ENCODE assay signal across 8 mouse cellular contexts in the genomic region with DNA sequence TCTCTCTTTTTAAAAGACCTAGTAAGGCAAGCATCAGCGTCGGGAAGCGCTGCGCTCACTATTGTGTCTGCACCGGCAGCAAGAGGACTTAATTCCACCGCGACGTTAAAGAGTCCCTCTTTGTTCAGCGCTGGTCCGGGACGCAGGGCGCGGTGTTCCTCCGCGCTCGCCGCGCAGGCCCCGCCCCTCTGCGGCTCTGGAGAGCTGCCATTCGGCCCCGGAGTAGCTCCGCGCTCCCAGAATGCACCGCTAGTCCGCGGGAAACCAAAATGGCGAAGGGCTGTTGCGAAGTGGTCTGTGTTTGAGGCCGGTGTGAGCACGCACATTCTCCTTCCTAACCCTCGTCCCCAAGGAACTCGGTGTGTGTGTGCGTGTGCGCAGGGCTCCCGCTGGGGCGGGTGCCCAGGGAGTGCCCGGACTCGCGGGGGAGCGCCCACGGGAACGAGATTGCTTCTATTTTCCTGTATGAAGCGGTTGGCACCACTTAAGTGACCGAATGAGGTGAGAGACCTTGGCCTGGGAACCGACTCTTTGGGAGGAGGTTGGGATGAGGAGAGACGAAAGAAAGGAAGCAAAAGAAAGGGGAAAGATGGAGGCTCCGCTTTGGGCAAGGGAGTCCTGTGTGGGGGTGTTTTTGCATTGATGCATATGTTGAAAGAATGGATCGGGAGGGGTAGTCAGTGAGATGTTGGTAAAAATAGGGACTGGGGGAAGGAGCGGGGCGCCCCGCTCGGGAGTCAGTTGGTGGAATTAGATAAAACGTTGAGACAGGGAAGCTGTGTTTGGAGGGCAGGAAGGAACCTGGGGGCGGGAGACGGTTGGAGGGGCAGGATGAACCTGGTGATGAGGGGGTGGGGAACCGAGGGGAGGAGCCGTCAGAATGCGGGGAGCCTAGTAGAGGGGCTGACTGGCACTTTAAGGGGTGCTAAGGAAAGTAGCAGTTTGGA. TPM values are rescaled to one million over a fixed set of nuclear protein-coding genes. Genes with fewer than 3 reads are reported as not detected.
DNase-seq lines count a peak whose midpoint lies in the region; ATAC-seq and TF ChIP-seq lines count a peak whose summit lies in the region.

A gene (plus strand): TSS at position 210 of the 947 bp plus-strand sequence.

- under 1% methylated on average over 59 of the region's 59 CpGs for WGBS in forebrain, embryonic 16.5 days
- WGBS in lung, embryonic 14.5 days = under 1% methylated on average over 59 of the region's 59 CpGs
- WGBS in olfactory bulb, adult 2 months = under 1% methylated on average over 59 of the region's 59 CpGs
- under 1% methylated on average over 59 of the region's 59 CpGs for WGBS in thymus, adult 2 months

- H3K36me3 ChIP-seq in G1E (replicated peaks) = peaks cover 28% of the 10 kb centered on the region
- H3K36me3 ChIP-seq in forebrain, embryonic 16.5 days (ENCODE audit: control insufficient read depth, insufficient read depth) = peaks cover 16% of the 10 kb centered on the region
- peaks cover 21% of the 10 kb centered on the region for H3K36me3 ChIP-seq in lung, embryonic 14.5 days (ENCODE audit: insufficient read depth)
- H3K36me3 ChIP-seq in thymus, adult 2 months (ENCODE audit: control insufficient read depth, insufficient read depth, low read length) = peaks cover 11% of the 10 kb centered on the region

- intact Hi-C loops in heart, postnatal 36 days (cut with DNase I) = loop anchor here (1.0 to 10.0 kb wide), 4 partner anchors 67 to 599 kb away; a partner anchor contains a TSS

- no peaks in the 10 kb centered on the region for H3K27me3 ChIP-seq in G1E (ENCODE audit: insufficient read depth, low read length)
- no peaks in the 10 kb centered on the region for H3K27me3 ChIP-seq in forebrain, embryonic 16.5 days (replicated peaks; ENCODE audit: control insufficient read depth, insufficient read depth, low read length)
- no peaks in the 10 kb centered on the region for H3K27me3 ChIP-seq in lung, embryonic 14.5 days (ENCODE audit: insufficient read depth, low read length)
- no peaks in the 10 kb centered on the region for H3K27me3 ChIP-seq in thymus, adult 2 months (ENCODE audit: control insufficient read depth, insufficient read depth, low read length)

- TF ChIP-seq POLR2A in olfactory bulb, adult 2 months (IDR thresholded peaks at IDR 0.05; ENCODE audit: insufficient read depth, low read depth, low read length) = peak; percentile 91
- peak; percentile 97 for TF ChIP-seq POLR2A in thymus, adult 2 months (IDR thresholded peaks at IDR 0.05; ENCODE audit: control insufficient read depth, extremely low read depth, insufficient read depth, low read length, poor library complexity)

- H3K4me3 ChIP-seq in G1E (ENCODE audit: low read depth, low read length) = peak within 1 kb of the TSS; percentile 92
- peak within 1 kb of the TSS; percentile 90 for H3K4me3 ChIP-seq in forebrain, embryonic 16.5 days (replicated peaks; ENCODE audit: low read length)
- peak within 1 kb of the TSS; percentile 99 for H3K4me3 ChIP-seq in layer of hippocampus, adult 2 months
- peak within 1 kb of the TSS; percentile 98 for H3K4me3 ChIP-seq in lung, embryonic 14.5 days (ENCODE audit: low read depth, low read length)
- peak within 1 kb of the TSS; percentile 87 for H3K4me3 ChIP-seq in olfactory bulb, adult 2 months (ENCODE audit: insufficient read depth, low read depth, low read length)
- H3K4me3 ChIP-seq in thymus, adult 2 months (ENCODE audit: control insufficient read depth, insufficient read depth, low read length) = peak within 1 kb of the TSS; percentile 92

- peaks cover 2% of the 10 kb centered on the region; the same call in 1 of the 2 replicates for H3K4me1 ChIP-seq in G1E (ENCODE audit: insufficient read depth, low read depth, low read length)
- H3K4me1 ChIP-seq in forebrain, embryonic 16.5 days (replicated peaks; ENCODE audit: control insufficient read depth, insufficient read depth, low read length) = peaks cover 12% of the 10 kb centered on the region
- H3K4me1 ChIP-seq in lung, embryonic 14.5 days (ENCODE audit: insufficient read depth) = no peaks in the 10 kb centered on the region
- no peaks in the 10 kb centered on the region for H3K4me1 ChIP-seq in olfactory bulb, adult 2 months (ENCODE audit: control insufficient read depth, insufficient read depth, low read length)
- no peaks in the 10 kb centered on the region for H3K4me1 ChIP-seq in thymus, adult 2 months (replicated peaks; ENCODE audit: control insufficient read depth, insufficient read depth, low read length)

- peak within 1 kb of the TSS; percentile 59 for H3K4me2 ChIP-seq in forebrain, embryonic 16.5 days (ENCODE audit: low read length)
- H3K4me2 ChIP-seq in lung, embryonic 14.5 days = peak within 1 kb of the TSS; percentile 75

- peak within 1 kb of the TSS; percentile 97 for H3K27ac ChIP-seq in forebrain, embryonic 16.5 days (ENCODE audit: low read length)
- H3K27ac ChIP-seq in layer of hippocampus, adult 2 months = peak within 1 kb of the TSS; percentile 96
- peak within 1 kb of the TSS; percentile 92 for H3K27ac ChIP-seq in lung, embryonic 14.5 days (ENCODE audit: low read depth)
- H3K27ac ChIP-seq in olfactory bulb, adult 2 months (ENCODE audit: insufficient read depth, low read depth, low read length) = peak within 1 kb of the TSS; percentile 79
- peak within 1 kb of the TSS; percentile 75 for H3K27ac ChIP-seq in thymus, adult 2 months (ENCODE audit: control insufficient read depth, insufficient read depth, low read length)

- ATAC-seq in G1E (ENCODE audit: extremely low read depth, insufficient number of reproducible peaks, low FRiP score, poor library complexity, severe bottlenecking) = peak; percentile 78
- peak; percentile 92 for ATAC-seq in forebrain, embryonic 16.5 days
- peak; percentile 95 for ATAC-seq in lung, embryonic 14.5 days (ENCODE audit: insufficient read depth)

- TF ChIP-seq CTCF in G1E (IDR thresholded peaks at IDR 0.05; ENCODE audit: low read depth, low read length) = no peak
- peak; percentile 59 for TF ChIP-seq CTCF in layer of hippocampus, adult 2 months (conservative IDR thresholded peaks at IDR 0.05)
- TF ChIP-seq CTCF in lung, embryonic 14.5 days (IDR thresholded peaks at IDR 0.05; ENCODE audit: low read depth) = peak; percentile 48
- TF ChIP-seq CTCF in olfactory bulb, adult 2 months (IDR thresholded peaks at IDR 0.05; ENCODE audit: insufficient read depth, low read depth, low read length) = no peak
- TF ChIP-seq CTCF in thymus, adult 2 months (IDR thresholded peaks at IDR 0.05; ENCODE audit: borderline replicate concordance, control insufficient read depth, extremely low read depth, insufficient read depth, low read length, poor library complexity) = peak; percentile 49; the same call in 1 of the 2 replicates

- no peaks in the 10 kb centered on the region for H3K9me3 ChIP-seq in G1E (replicated peaks)
- H3K9me3 ChIP-seq in forebrain, embryonic 16.5 days (ENCODE audit: control insufficient read depth, low read length) = no peaks in the 10 kb centered on the region
- H3K9me3 ChIP-seq in lung, embryonic 14.5 days (ENCODE audit: low read depth, low read length) = no peaks in the 10 kb centered on the region

- H3K9ac ChIP-seq in forebrain, embryonic 16.5 days (replicated peaks; ENCODE audit: low read depth, low read length) = peak within 1 kb of the TSS; percentile 95
- H3K9ac ChIP-seq in lung, embryonic 14.5 days = peak within 1 kb of the TSS; percentile 99

- peak; percentile 84 for DNase-seq in G1E (ENCODE audit: low spot score)
- peak; percentile 93 to 99 for DNase-seq in cerebellum, adult 18-20 months
- DNase-seq in heart, postnatal 36 days = peak; percentile 98
- peak; percentile 95 to 98 for DNase-seq in layer of hippocampus, adult 2 months (ENCODE audit: low spot score in 2 of 2)
- peak; percentile 99 for DNase-seq in lung, embryonic 14.5 days
- peak; percentile 97 for DNase-seq in thymus, adult 2 months

RNA-seq across cellular contexts. Expression of the gene that starts here (rescaled TPM):
- total RNA-seq in G1E (2014; fragmentation: Nextera tagmentation) (112 and 113 TPM in 2 replicates), G1E (2017) (74.6 and 95.1 TPM in 2 replicates)
- polyA plus RNA-seq in G1E (2012) = 18.5 and 26.6 TPM in 2 replicates
- polyA plus RNA-seq in forebrain, embryonic 16.5 days (2015; fragmentation: Nextera tagmentation; extraction: Ambion mirVana) = 133 and 139 TPM in 2 replicates
- total RNA-seq in heart, postnatal 36 days (2021) = 10 to 100 TPM; 10.8 to 13.8 TPM
- 10 to 100 TPM; 54.9 to 57.3 TPM for total RNA-seq in layer of hippocampus, adult 2 months (2021)
- 108 and 110 TPM in 2 replicates for polyA plus RNA-seq in lung, embryonic 14.5 days (2014; fragmentation: Nextera tagmentation; extraction: Ambion mirVana)
- polyA plus RNA-seq in olfactory bulb, adult 2 months (2012; ENCODE audit: insufficient read depth, insufficient read length, low replicate concordance, missing spikeins) = not detected in 2 replicates
- polyA plus RNA-seq in thymus, adult 2 months (2012; rRNA removed) = 56.0 and 58.9 TPM in 2 replicates

Comparison
In these comparisons a context has a peak if more than half of its experiments do, and no peak if none do; other contexts are left out.
1. Peak in every context shown above with its lines: DNase-seq, ATAC-seq, H3K4me3 ChIP-seq and H3K27ac ChIP-seq.
2. CTCF ChIP-seq: peak in layer of hippocampus, adult 2 months (single experiment), lung, embryonic 14.5 days (single experiment) and thymus, adult 2 months (single experiment); none in G1E (single experiment) and olfactory bulb, adult 2 months (single experiment).